Mouse (Mus musculus): Measurements from ENCODE around the gene Rybp. TPM values are rescaled to one million over a fixed set of nuclear protein-coding genes. Genes with fewer than 3 reads are reported as not detected.

Gene Rybp
- total RNA-seq, 2 experiments from 2014 or later = 51.9 to 53.9 TPM

DNA sequence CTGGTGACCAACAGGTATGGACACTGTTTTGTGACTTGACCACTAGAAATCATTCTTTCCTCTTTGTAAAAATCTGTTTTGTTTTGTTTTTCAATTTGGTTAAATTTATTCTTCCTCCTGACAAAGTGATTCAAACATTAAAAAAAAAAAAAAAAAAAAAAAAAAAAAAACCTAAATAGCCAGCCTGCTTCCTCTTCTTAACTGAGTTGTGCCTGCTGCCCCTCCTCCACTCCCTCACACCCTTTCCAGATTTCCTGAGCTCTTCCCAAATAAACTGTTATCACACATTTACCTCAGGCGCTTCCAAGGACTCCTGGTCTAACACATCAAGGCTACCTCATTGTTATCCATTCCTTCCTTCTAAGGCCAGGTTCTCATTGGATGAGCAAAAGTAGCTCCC is 76.8 kb downstream of the Rybp start:
- no peak overlapping the region for H3K4me3 ChIP-seq
- no peak overlapping the region for H3K27ac ChIP-seq
- no peak for DNase-seq (ENCODE audit: low spot score in 2 of 2)
- TF ChIP-seq CTCF (conservative IDR thresholded peaks at IDR 0.05) = no peak

DNA sequence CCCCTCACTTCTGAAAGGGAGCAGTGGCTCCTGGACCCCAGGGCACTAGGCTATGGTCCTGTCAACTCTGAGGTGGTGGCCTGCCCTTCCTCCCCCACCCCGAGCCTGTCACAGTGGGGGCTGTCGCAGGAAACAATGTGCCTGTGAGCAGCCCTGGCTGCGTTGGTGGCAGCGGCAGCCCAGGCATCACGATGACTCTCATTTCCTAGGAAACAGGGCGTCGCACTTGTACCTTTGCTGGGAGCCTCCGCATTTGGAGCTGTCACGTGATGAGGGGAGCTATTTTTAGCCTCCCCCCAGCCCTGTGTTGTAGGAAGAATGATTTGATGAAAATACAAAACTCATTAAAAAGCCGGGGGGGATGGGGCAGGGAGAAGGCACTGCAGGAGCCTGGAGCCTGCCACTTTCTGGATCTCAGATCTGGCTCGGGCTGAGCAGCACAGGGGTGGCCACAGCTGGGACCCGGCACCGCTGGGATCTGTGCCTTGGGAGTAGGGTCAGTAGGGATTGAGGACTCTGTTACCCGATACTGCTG is 80.5 kb downstream of the Rybp start:
- peak overlapping the region; percentile 31; the same call in 1 of the 2 replicates for H3K4me3 ChIP-seq
- peak; percentile 75 to 88 for DNase-seq (ENCODE audit: low spot score in 2 of 2)
- peak overlapping the region; percentile 85 for H3K27ac ChIP-seq
- TF ChIP-seq CTCF (conservative IDR thresholded peaks at IDR 0.05) = 0 out of 2 replicates have a peak, but pooled peaks have one; percentile 4

GRCm38 (mm10) chr6:100206261-100206660 is 81.0 kb downstream of the Rybp start:
- peak overlapping the region; percentile 85 for H3K27ac ChIP-seq
- H3K4me3 ChIP-seq = no peak overlapping the region
- no peak for TF ChIP-seq CTCF (conservative IDR thresholded peaks at IDR 0.05)
- no peak for DNase-seq (ENCODE audit: low spot score in 2 of 2)

- Histone ChIP-seq H3K4me3 (no peak overlapping the region), H3K27ac (no peak overlapping the region)
- no peak for TF ChIP-seq CTCF (conservative IDR thresholded peaks at IDR 0.05)
- DNase-seq (ENCODE audit: low spot score in 2 of 2) = no peak
Observed at GRCm38 (mm10) chr6:100204436-100204835, 82.8 kb downstream of the Rybp start.

DNA sequence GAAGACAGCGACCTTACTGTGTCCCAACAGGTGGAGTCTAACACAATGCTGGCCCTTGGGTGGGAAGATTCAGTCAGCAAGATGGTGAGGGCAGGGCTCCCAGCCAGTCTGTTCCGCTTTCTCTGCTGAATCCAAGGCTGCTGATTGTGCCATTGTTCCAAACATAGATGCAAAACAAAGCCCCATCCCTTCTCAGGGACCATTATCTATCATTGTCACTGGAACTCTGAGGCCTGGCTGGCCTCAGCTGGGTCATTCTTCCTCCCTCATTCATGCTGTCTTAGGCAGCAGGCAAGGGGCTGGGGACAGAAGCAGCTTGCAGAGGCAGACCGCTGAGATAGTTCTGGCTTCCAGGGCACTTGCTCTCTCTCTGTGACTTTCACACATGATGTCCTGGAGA is 83.8 kb downstream of the Rybp start:
- no peak for TF ChIP-seq CTCF (conservative IDR thresholded peaks at IDR 0.05)
- no peak overlapping the region for H3K27ac ChIP-seq
- DNase-seq (ENCODE audit: low spot score in 2 of 2) = no peak
- no peak overlapping the region for H3K4me3 ChIP-seq

DNA sequence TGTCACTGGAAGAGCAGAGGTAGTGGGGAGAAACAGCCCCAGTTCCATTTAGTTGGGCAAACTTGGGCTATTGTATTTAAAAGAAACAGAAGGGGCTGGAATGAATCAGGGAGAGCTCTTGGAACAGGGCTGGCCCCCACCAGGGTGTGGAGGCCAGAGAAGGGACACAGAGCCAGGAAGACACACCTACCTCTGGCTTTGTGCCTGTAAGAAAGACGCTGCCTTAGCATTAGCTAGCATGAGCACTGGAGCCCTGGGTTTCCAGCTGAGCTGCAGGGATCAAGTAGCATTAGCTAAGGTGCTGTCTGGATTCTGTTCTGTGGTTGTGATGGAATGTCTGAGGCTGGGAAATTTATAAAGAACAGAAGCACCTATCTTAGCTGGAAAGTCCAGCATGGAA is 85.2 kb downstream of the Rybp start:
- DNase-seq (ENCODE audit: low spot score in 2 of 2) = no peak
- no peak overlapping the region for H3K4me3 ChIP-seq
- no peak for TF ChIP-seq CTCF (conservative IDR thresholded peaks at IDR 0.05)
- no peak overlapping the region for H3K27ac ChIP-seq

GRCm38 (mm10) chr6:100197102-100197501 is 90.2 kb downstream of the Rybp start:
- no peak overlapping the region for H3K27ac ChIP-seq
- TF ChIP-seq CTCF (conservative IDR thresholded peaks at IDR 0.05) = no peak
- H3K4me3 ChIP-seq = no peak overlapping the region
- DNase-seq (ENCODE audit: low spot score in 2 of 2) = peak in 1 of 2 experiments; percentile 6

DNA sequence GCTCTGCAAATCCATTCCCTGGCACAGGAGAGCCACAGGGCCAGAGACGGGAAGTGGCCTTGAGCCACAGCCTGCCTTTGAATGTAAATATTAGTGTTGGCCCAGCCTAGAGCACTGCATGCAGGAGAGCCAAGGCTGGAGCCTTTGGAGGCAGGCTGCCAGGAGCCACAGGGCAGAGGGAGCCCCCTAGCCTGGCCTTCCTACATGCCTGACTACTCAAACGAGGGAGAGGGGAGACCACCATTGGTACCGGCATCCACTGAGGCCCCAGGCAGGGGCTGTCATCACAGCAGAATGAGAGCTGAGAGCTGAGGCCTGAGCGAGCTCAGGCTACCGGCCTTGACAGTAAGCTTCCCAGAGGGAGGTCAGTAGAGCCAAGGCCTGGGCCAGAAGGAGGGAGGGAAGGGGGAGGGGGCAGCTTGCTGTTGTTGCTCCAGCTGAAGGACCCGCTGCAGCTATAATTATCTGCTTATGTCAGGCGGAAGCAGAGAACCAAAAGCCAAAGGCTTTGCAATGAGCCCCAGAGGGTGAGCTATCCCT is 91.3 kb downstream of the Rybp start:
- no peak for DNase-seq (ENCODE audit: low spot score in 2 of 2)
- Histone ChIP-seq H3K27ac (no peak overlapping the region), H3K4me3 (no peak overlapping the region)
- TF ChIP-seq CTCF (conservative IDR thresholded peaks at IDR 0.05) = no peak

DNA sequence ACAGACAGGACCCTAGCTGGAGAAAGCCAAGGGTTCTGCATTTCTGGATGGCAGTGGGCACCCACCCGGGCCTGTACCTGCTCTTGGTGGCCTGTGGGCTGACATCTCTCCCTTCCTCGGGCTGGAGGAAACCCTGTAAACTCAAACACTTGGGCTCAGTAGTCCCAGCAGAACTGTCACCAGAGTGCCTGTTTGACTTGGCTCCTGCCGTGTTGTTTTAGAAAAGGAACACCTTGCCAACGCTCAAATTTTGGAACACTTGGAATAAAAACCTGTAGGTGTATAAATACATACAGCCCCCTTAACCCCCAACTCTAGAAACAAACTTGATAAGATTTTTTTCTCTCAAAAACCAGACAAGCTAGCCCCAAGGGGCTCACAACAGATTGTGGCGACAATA is 92.2 kb downstream of the Rybp start:
- H3K27ac ChIP-seq = no peak overlapping the region

DNA sequence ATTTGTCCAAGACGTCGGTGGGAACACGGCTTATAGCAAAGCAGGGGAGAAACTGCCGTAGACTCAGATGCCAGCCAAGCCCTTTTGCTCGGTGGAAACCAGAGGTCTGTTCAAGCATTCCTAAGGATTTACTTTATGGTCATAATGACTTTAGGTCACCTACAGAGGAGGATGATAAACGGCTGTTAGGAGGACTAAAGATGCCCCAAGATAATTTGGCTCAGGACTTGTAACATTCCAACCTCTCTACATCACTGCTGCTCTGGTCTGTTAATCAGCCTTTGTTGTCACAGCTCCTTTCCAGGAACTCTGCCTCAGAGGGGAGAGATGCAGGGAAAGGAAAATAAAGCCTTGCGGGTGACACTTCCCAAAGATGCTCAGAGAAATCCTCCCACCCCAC is 93.5 kb downstream of the Rybp start:
- no peak overlapping the region for H3K27ac ChIP-seq
- no peak overlapping the region for H3K4me3 ChIP-seq
- TF ChIP-seq CTCF (conservative IDR thresholded peaks at IDR 0.05) = no peak
- no peak for DNase-seq (ENCODE audit: low spot score in 2 of 2)

More for the DNA sequence above, 92.2 kb downstream of the Rybp start:
- DNase-seq (ENCODE audit: low spot score in 2 of 2) = no peak
- no peak for TF ChIP-seq CTCF (conservative IDR thresholded peaks at IDR 0.05)
- H3K4me3 ChIP-seq = no peak overlapping the region

- H3K27ac ChIP-seq = no peak overlapping the region
- no peak for TF ChIP-seq CTCF (conservative IDR thresholded peaks at IDR 0.05)
Observed at GRCm38 (mm10) chr6:100192691-100193229, 94.5 kb downstream of the Rybp start.

DNA sequence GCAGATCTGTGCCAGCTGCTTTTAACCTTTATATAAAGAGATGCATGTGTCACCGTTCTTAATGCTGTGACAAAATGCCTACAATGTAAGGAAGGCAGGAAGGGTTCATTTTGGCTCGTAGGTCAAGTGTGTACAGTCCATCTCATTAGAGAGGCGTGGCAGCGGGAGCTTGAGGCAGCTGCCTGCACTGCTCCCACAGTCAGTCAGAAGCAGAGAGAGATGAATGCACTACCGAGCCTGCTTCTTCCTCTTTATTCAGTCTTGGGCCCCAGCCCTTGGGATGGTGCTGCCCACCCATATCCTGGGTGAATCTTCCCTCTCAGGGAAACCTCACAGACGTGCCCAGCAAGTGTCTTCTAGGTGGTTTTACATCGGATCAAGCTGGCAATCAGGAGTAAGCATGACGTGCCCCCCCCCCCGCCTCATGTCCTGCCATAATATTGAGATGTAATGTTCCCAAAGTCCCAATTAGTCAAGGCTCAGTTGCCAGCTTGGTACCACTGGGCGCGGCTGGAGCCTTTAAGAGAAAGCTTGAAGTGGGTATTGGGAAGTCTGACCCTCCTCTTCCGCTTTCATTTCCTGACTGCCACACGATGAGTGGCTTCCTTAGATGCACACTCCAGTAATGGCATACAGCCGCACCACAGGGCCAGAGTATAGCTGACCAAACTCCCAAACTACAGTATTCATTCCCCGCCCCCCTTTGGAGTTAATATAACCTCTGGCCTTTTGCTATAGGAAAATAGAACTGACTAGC is 96.3 kb downstream of the Rybp start:
- Histone ChIP-seq H3K4me3 (no peak overlapping the region), H3K27ac (no peak overlapping the region)
- no peak for TF ChIP-seq CTCF (conservative IDR thresholded peaks at IDR 0.05)
- no peak for DNase-seq (ENCODE audit: low spot score in 2 of 2)

More at GRCm38 (mm10) chr6:100192691-100193229, 94.5 kb downstream of the Rybp start:
- no peak overlapping the region for H3K4me3 ChIP-seq
- DNase-seq (ENCODE audit: low spot score in 2 of 2) = no peak

DNA sequence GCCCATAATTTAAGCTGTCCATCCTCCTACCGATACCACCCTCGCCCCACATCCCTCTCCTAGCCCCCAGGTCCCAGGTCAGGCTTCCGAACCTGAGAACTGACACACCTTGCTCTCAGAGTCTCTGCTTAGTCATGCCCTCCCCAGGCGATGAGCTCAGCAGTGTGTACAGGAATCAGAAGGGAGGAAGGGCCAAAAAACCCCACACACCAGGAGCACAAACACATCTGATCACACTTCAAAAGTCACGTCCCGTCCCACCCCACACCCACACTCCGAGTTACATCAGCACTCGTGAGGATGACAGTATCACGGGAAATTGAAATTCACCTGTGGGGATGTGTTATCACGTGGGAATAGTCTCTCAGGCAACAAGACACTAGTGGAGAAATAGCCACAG is 97.0 kb downstream of the Rybp start:
- Histone ChIP-seq H3K27ac (no peak overlapping the region), H3K4me3 (no peak overlapping the region)
- no peak for DNase-seq (ENCODE audit: low spot score in 2 of 2)
- TF ChIP-seq CTCF (conservative IDR thresholded peaks at IDR 0.05) = no peak

All from layer of hippocampus, adult 2 months (tissue).